Mouse (Mus musculus) mouse embryonic stem cell (cell line): ENCODE measurements around the gene Tbc1d30.
"Not testable (repeated sequence)": the region's sequence is repeated elsewhere in the genome, so short reads cannot be mapped to it uniquely, and the experiment has no call there.

Experiments used
- in situ Hi-C, 2 experiments: fragments of 300-500 bp; cut with MboI; formaldehyde crosslinking; loops; 1 replicate in 1 of 2; 3 replicates in 1 of 2; pipeline ENCODE4 v1.14.3; 2019 to 2020; ENCODE audit warnings: low sequenced_read_pairs in 2 of 2, low pct_unique_long_range_greater_than_20kb in 1 of 2, mixed read lengths in 1 of 2; ENCODE audit not compliant: unreplicated experiment in 1 of 2

The Tbc1d30 gene

DNA sequence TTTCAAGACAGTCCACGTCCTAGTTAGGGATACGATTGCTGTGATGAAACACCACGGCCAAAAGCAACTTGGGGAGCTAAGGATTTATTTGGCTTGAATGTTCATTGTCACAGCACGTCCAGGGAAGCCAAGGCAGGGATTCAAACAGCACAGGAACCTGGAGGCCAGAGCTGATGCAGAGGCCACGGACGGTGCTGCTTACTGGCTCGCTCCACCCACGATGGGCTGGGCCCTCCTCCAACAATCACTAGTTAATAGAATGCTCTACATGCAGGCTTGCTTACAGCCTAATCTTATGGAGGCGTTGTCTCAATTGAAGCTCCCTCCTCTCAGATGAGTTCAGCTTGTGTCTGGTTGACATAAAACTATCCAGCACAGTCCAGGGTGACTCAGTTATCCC, 16.7 kb upstream of the Tbc1d30 start:
- in situ Hi-C loops, result no loop called here

DNA sequence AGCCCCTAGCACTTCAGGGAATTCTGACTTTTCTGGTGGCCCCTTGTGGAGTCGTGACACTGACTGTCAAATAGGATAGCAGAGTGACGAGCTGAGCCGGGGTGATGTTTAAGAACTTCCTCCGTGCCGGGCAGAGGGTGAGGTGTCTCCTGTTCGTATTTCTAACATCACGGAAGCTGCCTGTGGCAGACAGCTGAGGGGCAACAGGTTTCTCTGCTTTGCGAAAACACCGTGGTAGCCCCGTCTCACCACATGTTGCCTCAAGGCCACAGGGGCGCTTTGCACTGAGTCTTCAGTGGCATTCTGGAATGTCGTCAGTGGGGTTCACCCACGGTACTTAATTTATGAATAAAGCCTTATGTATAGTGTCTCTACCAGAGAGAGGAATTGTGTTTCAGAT, 16.2 kb upstream of the Tbc1d30 start:
- in situ Hi-C loops, result no loop called here

DNA sequence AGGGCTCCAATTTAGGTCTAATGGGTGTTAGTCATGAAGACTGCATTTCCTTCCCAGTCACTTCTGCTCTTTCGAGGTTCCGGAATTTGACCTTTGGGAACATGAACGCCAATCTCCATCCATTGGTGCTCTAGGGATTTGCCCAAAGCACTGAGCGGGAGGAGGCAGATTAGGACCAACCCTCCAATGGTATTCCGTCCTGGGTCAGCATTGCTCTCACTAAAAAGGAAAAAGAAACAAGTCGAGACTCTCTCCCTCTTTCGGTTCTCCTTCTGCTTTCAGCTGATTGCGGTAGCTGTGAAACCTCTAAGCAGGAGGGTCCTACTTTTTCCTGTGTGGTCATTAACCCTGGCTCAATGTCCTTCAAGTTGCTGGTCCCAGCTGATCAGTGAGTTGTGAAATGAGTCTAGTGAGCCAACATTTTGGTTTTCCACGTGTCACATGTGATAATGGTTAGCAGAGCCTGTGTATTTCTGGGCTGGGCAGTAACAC, 14.7 kb upstream of the Tbc1d30 start:
- in situ Hi-C loops, result no loop called here

DNA sequence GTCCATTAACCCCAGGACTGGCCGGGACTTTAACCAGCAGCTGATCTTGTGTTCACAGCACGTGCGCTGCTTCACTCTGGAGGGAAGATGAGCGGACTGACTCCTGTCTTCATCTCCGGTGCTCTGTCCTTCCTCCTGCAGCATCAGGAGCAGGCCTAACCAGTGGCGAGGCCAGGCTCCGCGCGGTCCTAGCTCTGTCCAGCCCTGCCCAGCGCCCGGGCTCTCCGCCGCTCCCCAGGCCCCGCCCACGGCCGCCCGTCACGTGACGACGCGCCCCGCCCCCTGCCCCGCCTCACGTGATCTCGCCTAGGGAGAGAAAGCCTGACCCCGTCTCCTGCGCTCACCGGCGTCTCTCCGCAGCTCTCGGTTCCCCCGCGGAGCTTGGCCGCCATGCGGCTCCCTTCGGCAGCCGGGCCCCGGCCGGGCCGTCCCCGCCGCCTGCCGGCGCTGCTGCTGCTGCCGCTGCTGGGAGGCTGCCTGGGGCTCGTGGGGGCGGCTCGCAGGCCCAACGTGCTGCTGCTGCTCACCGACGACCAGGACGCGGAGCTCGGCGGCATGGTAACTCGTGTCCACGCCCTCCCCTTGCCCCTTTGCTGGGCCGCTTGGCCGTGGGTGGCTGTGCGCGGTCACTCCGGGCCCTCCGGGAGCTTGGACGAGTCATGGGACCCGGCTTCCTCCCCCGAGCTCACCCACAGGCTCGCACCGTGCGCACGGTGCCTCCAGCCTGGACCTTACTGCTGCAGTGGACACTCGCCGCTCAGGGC, 13.9 kb upstream of the Tbc1d30 start, which contains the start of gene Gns:
Gene Gns (plus strand): TSS at position 290 of the 764 bp plus-strand sequence.
- in situ Hi-C loops, result no loop called here

DNA sequence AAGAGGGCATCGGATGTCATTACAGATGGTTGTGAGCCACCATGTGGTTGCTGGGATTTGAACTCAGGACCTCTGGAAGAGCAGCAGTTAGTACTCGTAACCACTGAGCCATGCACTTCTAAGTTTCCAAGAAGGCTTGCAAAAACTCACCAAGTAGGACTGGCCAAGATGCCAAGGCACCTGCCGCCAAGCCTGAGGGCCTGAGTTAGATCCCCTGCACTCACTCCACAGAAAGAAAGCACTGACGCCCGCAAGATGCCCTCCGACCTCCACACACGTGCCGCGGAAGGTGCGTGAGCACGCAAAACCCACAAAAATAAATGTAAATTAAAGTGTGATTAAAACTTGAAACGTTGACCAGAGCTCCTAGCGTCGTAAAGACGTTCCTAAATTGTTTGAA, 13.2 kb upstream of the Tbc1d30 start:
- in situ Hi-C loops, result no loop called here

DNA sequence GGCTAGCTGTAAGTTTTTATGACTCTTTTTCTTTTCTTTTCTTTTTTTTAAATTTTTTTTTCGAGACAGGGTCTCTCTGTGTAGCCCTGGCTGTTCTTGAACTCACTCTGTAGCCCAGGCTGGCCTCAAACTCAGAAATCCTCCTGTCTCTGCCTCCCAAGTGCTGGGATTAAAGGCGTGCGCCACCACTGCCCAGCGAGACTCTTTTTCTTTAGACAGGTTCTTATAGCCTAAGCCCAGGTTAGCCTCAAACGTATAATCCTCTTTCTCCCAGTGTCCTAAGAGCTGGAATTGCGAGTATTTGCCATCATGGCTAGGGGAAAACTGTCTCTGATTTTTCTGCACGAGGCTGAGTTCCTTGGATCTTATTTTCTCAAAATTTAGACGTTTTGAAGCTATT, 12.1 kb upstream of the Tbc1d30 start:
- in situ Hi-C loops, result no loop called here

DNA sequence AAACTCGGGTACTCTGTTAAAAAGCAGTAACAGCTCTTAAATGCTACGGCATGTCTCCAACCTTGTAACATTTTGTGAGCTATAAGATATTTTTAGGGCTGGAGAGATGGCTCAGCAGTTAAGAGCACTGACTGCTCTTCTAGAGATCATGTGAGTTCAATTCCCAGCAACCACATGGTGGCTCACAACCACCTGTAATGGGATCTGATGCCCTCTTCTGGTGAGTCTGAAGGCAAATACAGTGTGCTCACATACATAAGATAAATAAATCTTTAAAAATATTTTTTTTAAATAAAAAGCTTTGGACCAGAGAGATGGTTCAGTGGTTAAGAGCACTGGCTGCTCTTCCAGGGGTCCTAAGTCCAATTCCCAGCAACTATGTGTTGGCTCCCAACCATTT, 9.3 kb upstream of the Tbc1d30 start:
- in situ Hi-C loops, result no loop called here

DNA sequence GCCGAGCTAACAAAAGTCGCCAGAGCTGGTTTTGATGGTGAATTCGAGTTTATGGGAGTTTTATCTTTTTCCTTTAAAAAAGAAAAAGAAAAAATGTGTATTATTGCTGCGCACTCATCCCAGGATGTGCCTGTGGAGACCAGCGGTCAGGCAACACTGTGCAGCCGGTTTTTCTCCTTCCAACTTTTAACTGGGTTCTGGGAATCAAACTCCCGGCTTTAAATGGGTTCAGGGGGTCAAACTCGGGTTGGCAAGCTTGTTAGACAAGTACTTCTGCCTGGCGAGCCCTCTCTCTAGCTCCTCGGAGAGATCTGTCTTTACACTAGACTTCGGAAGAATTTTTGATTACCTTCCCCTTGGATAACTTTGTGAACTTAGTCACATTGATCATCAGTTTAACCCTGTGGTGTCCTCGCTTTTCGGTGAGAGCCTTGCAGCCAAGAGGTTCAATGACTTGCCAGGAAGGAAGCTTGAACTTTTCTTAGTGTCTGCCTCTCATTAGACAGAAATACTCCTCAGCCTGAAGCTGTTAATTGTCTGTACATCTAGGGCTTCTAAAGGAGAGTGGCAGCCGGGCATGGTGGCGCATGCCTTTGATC, 713 bp upstream of the Tbc1d30 start:
- in situ Hi-C loops, result no loop called here

DNA sequence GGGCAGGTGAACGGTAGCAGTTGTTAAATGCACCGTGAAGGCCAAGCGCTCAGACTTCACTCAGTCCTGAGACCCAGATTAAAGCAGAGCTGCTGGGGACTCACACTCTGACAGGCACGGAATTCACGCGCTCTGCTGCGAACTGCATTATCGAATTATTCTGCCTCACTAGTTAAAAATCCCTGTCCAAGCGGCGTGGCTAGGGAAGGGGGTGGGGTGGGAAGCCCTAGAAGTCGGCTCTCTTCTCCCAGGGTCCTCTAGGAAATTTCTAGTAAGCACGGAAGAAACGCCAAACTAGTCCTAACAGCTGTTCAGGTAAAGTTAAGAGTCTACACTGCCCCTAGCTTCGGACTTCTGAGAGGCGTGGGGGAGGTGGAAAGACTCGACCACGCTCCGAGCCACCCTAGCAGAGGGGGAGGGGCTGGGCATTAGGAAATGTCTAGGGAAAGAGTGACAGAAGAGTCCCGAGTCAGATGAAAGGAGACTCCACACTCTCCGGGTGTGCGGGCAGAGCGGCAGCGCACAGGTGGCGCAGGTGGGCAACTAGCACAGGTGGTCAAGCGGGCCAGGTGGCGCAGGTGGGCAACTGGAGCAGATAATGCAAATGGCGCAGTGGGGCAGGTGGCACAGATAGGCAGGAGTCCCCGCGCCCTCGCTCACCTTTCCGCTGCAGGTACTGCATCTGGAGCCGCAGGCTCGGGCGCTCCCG, 567 bp downstream of the Tbc1d30 start:
- in situ Hi-C loops, result no loop called here

DNA sequence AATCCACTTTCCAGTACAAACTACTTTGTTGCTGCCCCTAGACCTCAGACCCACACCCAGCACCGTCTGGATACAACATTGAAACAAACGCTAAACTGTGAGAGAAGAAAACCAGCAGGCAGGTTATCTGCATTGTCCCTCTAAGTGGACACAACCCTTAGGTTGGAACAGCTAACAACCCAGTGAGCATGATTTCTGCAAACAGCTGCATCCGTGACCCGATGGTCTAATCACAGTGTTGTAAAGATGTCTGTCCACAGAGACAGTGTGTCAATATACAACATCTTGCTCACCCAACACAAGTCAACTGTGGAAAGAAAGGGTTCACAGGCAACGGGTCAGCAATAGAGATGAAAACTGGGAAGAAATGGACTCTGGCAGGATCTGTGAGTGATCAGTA, 1.8 kb downstream of the Tbc1d30 start:
- in situ Hi-C loops, result no loop called here

DNA sequence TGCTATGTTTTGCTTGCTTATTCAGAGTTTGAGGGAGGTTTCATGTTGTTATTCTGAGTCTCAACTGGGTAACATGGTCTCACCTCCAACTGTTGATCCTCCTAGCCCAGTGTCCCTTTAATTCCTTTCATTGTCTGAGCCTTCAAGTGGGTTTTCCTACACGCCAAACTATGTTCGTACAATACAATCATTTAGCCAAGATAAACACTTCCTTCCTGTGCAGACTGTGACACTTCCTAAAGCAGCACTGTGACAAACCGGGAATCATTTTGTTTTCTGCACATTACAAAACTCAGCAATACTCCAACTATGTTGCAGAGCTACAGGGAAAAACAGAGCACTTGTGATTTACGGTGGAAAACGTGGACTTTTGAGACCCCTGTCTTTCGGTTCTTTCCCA, 7.2 kb downstream of the Tbc1d30 start:
- in situ Hi-C loops, result no loop called here

DNA sequence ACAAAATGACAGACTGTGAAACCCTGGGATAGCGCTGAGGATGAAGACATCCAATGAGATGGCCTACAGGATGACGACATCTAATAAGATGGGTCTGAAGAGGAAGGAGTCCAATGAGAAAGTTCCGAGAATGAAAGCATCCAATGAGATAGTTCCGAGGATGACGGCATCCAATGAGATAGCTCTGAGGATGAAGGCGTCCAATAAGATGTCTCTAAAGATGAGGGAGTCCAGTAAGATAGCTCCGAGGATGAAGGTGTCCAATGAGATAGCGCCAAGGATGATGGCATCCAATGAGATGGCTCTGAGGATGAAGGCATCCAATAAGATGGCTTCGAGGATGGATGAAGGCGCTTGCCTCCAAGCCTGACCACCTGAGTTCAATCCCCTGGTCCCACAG, 8.8 kb downstream of the Tbc1d30 start:
- in situ Hi-C loops, result no loop called here

DNA sequence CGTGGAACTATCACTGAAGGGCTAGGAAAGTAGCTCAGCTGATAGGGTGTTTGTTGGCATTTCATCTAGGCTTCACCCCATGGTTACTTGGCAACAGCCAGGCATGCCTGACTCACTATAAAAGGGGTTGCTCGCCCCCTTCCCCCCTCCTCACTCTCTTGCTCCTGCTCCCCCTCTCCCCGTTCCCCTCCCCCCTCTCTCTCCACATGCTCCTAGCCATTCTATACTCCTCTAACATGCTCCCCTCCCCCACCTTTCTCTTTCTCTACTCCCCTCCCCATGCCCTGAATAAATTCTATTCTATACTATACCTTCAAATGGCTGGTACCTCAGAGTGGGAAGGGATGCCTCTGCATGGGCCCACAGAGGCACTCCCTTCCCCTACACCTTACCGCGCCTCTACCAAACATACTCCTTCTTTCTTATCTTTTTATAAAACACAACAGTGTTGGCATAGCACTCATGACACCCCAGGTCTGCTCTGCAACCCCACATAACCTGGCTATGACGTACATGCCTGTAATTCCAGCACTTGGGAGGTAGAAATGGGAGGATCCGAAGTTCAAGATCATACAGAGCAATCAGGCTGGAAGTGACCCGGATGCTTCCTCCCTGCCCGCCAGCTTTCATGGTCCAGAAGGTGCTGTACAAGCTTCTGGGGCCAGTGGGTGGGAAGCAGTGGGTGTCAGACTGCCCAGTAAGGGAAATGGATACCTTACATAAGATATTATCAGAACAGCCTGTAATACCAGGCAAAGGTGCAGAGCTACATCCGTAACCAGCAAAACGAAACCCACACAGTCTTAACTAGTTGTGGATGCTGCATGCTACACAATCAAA, 10.1 kb downstream of the Tbc1d30 start:
- in situ Hi-C loops, result no loop called here

DNA sequence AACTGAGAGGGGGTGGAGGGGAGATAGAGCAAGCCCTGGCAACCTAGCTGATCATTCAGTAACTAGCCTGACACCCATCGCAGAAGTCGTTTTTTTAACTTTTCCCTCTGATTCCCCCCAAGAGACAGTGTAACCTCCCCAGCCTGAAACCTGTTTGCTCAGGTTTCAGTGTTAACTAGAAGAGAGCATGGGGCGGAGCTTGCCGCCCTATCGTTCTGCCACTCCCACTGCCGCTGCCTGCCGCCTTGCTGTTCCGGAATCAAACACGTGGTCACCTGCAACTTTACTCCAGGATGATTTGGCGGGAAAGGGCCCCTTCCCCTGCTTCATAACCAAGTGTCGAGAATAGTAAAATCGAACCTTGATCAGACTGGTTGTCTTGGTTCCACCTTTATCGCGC, 14.5 kb downstream of the Tbc1d30 start:
- in situ Hi-C loops, result not testable (repeated sequence)

DNA sequence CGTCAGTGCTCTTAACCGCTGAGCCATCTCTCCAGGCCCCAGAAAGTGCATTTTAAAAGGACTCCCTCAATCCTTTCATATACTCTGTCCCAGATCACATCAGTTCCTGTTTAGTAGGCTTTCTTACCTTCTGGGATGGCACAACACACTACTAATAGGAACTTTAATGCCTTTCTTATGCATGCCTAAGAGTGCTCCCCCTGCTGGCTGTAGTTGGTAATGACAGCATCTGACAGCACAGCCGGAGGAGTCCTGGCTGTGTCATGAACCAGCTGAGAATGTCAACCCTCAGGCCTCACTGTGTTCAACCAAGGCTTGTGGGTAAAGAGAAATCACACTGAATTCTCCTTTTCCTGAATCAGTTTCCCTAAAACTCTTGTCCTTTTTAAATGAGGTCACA, 16.5 kb downstream of the Tbc1d30 start:
- in situ Hi-C loops, result no loop called here

DNA sequence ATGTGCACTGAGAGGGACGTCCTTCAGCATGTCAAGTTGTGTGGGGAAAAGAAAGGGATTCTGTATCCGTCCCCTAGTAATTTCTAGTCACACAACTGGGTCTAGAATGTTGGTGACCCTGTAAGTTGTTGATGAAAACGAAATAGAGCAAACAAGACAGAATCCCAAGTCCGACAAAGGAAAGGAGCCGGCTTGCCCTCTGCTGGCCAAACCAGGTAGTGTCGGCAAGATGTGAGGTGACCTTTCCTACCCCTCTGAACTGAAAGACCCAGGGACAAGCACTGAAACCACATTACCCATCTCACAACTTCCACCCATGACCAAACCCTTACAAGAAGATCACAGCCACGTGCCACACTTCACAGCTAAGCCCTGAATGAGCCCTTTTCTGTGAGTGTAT, 20.1 kb downstream of the Tbc1d30 start:
- in situ Hi-C loops, result no loop called here

DNA sequence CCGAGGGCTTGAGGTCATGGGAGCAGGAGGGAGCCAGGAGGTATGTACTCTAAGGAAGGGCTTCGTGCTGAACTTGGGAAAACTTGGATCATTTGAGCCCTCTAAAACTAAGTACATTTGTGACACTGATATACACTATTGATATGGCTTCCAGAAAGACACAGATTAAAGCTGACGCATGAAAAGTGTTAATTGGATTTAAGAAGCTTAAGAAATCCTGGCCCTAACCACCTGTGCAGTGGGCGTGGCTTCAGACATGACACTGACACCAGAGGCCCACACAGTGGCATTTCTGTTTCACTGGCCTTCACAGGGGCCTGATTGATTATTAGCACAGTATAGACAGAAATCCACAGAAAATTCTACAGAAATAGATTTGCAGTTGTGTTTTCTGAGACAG, 21.5 kb downstream of the Tbc1d30 start:
- in situ Hi-C loops, result no loop called here

DNA sequence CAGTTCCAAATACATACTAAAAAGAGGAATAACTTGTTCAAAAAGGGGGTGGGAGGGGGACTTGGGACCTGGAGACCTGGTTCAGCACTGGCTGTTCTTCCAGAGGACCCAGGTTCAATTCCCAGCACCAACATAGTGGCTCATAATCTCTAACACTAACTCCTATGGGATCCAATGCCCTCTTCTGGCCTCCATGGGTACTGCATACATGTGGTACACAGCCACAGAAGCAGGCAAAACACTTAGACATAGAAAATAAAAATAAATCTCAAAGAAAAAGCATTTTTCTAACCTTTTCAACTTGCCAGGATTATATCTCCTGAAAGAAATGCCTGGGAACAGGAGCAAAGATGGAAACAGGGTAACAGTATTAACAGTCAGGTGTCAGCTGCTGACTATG, 24.9 kb downstream of the Tbc1d30 start:
- in situ Hi-C loops, result no loop called here

DNA sequence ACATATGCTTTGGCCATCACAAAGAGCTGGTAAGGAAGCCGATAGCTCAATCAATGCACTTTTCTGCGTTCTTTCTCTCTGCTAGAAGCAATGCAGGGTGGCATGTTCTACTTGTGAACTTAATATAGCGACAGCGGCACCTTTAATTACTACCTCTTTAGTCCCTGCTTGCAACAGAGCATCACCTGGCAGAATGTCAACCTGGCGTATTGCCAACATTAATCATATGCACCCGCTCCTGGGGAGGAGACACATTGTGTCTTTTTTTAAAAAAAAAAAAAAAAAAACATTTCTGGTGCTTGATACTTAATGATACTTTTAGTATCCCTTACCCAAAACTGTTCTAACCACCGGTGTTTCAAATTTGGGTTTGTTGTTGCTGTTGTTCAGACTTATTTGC, 27.6 kb downstream of the Tbc1d30 start:
- in situ Hi-C loops, result no loop called here
